Mouse (Mus musculus): ENCODE measurements around the gene Stx5a.
"Not testable (repeated sequence)": the region's sequence is repeated elsewhere in the genome, so short reads cannot be mapped to it uniquely, and the experiment has no call there.

DNA sequence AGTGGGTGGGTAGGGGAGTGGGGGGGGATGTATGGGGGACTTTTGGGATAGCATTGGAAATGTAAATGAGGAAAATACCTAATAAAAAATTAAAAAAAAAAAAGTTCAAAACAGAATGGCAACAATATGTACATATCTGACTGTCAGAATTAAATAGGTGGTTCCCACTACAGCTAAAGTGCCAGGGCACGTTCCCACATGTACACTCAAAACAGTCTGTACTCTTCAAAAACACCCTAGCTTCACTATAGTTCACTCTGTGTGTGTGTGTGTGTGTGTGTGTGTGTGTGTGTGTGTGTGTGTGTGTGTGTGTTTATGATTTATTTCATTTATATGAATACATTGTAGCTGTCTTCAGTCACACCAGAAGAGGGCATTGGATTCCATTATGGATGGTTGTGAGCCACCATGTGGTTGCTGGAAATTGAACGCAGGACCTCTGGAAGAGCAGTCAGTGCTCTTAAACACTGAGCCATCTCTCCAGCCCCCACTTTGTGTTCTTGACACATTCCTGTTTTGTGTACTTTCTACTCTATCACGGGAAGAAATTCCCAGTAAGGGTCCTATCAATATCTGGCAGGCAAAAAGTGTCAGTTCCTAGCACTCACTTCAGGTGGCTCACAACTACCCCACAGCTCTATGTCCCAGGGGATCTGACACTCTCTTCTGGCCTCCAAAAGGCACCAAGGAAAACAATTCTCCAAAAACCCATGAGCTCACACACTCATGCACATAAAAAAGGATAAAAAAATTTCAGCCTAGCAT is 12.7 kb upstream of the Stx5a start:
- not testable (repeated sequence) for TF ChIP-seq CTCF (IDR thresholded peaks at IDR 0.05); EP300 (IDR thresholded peaks at IDR 0.05; ENCODE audit: insufficient read depth, low read depth, low read length)
